Mouse (Mus musculus): ENCODE measurements around the gene Gstp3. TPM values are rescaled to one million over a fixed set of nuclear protein-coding genes. Genes with fewer than 3 reads are reported as not detected.
"Not testable (repeated sequence)": the region's sequence is repeated elsewhere in the genome, so short reads cannot be mapped to it uniquely, and the experiment has no call there.

Gene Gstp3
- total RNA-seq, 2 experiments from 2014 or later, result not detected

GRCm38 (mm10) chr19:4058581-4058980 lies 788 bp downstream of the Gstp3 start:
- TF ChIP-seq CTCF (IDR thresholded peaks at IDR 0.05), result no peak
- no peak for DNase-seq (ENCODE audit: extremely low spot score in 1 of 2, low spot score in 2 of 2)
- Histone ChIP-seq H3K27ac (no peak overlapping the region), H3K4me3 (no peak overlapping the region)
- intact Hi-C loops (cut with DNase I), result loop anchor here (2.0 kb wide), 1 partner anchor 14 kb away; no protein-coding TSS in a partner anchor

GRCm38 (mm10) chr19:4057962-4058361 lies 1.4 kb downstream of the Gstp3 start:
- no peak for DNase-seq (ENCODE audit: extremely low spot score in 1 of 2, low spot score in 2 of 2)
- TF ChIP-seq CTCF (IDR thresholded peaks at IDR 0.05), result no peak
- Histone ChIP-seq H3K4me3 (no peak overlapping the region), H3K27ac (no peak overlapping the region)
- intact Hi-C loops (cut with DNase I), result loop anchor here (2.0 kb wide), 1 partner anchor 15 kb away; no protein-coding TSS in a partner anchor

GRCm38 (mm10) chr19:4057389-4057788 lies 2.0 kb downstream of the Gstp3 start:
- DNase-seq (ENCODE audit: extremely low spot score in 1 of 2, low spot score in 2 of 2), result no peak
- intact Hi-C loops (cut with DNase I), result no loop called here
- H3K4me3 ChIP-seq, result no peak overlapping the region
- TF ChIP-seq CTCF (IDR thresholded peaks at IDR 0.05), result no peak
- no peak overlapping the region for H3K27ac ChIP-seq

GRCm38 (mm10) chr19:4056727-4057126 lies 2.6 kb downstream of the Gstp3 start:
- H3K4me3 ChIP-seq, result no peak overlapping the region
- no peak for DNase-seq (ENCODE audit: extremely low spot score in 1 of 2, low spot score in 2 of 2)
- intact Hi-C loops (cut with DNase I), result no loop called here
- no peak for TF ChIP-seq CTCF (IDR thresholded peaks at IDR 0.05)
- H3K27ac ChIP-seq, result no peak overlapping the region

GRCm38 (mm10) chr19:4055947-4056693 lies 3.2 kb downstream of the Gstp3 start:
- intact Hi-C loops (cut with DNase I), result no loop called here
- DNase-seq (ENCODE audit: extremely low spot score in 1 of 2, low spot score in 2 of 2), result no peak
- TF ChIP-seq CTCF (IDR thresholded peaks at IDR 0.05), result no peak
- Histone ChIP-seq H3K27ac (no peak overlapping the region), H3K4me3 (no peak overlapping the region)

GRCm38 (mm10) chr19:4055216-4055946 lies 4.0 kb downstream of the Gstp3 start:
- no peak for DNase-seq (ENCODE audit: extremely low spot score in 1 of 2, low spot score in 2 of 2)
- intact Hi-C loops (cut with DNase I), result no loop called here
- no peak overlapping the region for H3K4me3 ChIP-seq
- TF ChIP-seq CTCF (IDR thresholded peaks at IDR 0.05), result no peak
- no peak overlapping the region for H3K27ac ChIP-seq

- no peak for TF ChIP-seq CTCF (IDR thresholded peaks at IDR 0.05)
- Histone ChIP-seq H3K4me3 (no peak overlapping the region), H3K27ac (no peak overlapping the region)
- intact Hi-C loops (cut with DNase I), result no loop called here
- DNase-seq (ENCODE audit: extremely low spot score in 1 of 2, low spot score in 2 of 2), result no peak
Measured at GRCm38 (mm10) chr19:4054613-4055012, 4.8 kb downstream of the Gstp3 start.

GRCm38 (mm10) chr19:4052516-4053030 lies 6.8 kb downstream of the Gstp3 start:
- intact Hi-C loops (cut with DNase I), result loop anchor here (2.0 kb wide), 1 partner anchor 28 kb away; the partner anchor contains the start of gene Cabp2
- DNase-seq (ENCODE audit: extremely low spot score in 1 of 2, low spot score in 2 of 2), result no peak
- Histone ChIP-seq H3K4me3 (no peak overlapping the region), H3K27ac (no peak overlapping the region)
- TF ChIP-seq CTCF (IDR thresholded peaks at IDR 0.05), result no peak

- peak; percentile 28 to 35 for DNase-seq (ENCODE audit: extremely low spot score in 1 of 2, low spot score in 2 of 2)
- TF ChIP-seq CTCF (IDR thresholded peaks at IDR 0.05), result peak; percentile 73
- Histone ChIP-seq H3K27ac (no peak overlapping the region), H3K4me3 (no peak overlapping the region)
- intact Hi-C loops (cut with DNase I), result loop anchor here (2.0 kb wide), 1 partner anchor 29 kb away; the partner anchor contains the start of gene Cabp2
Measured at GRCm38 (mm10) chr19:4051741-4052515, 7.4 kb downstream of the Gstp3 start.

GRCm38 (mm10) chr19:4051016-4051415 lies 8.4 kb downstream of the Gstp3 start:
- no peak overlapping the region for H3K27ac ChIP-seq
- H3K4me3 ChIP-seq, result no peak overlapping the region
- TF ChIP-seq CTCF (IDR thresholded peaks at IDR 0.05), result no peak; the same call in 1 of the 2 replicates
- no peak for DNase-seq (ENCODE audit: extremely low spot score in 1 of 2, low spot score in 2 of 2)
- intact Hi-C loops (cut with DNase I), result no loop called here

- H3K27ac ChIP-seq; intact Hi-C loops (cut with DNase I); H3K4me3 ChIP-seq; DNase-seq (ENCODE audit: extremely low spot score in 1 of 2, low spot score in 2 of 2): not testable (repeated sequence)
- peak; percentile 9 for TF ChIP-seq CTCF (IDR thresholded peaks at IDR 0.05)
Measured at GRCm38 (mm10) chr19:4049069-4049468, 10.3 kb downstream of the Gstp3 start.
